Mouse (Mus musculus) limb, embryonic 15.5 days (tissue): ENCODE data around the gene Tnfsf13b. TPM values are rescaled to one million over a fixed set of nuclear protein-coding genes. Genes with fewer than 3 reads are reported as not detected.

Experiments used
- ATAC-seq: fragments of 200-750 bp; cut with Nextera tagmentation; 2 replicates; pipeline ENCODE4 v1.8.0; 2017; ENCODE audit warnings: low read depth, moderate TSS enrichment; ENCODE audit not compliant: insufficient number of reproducible peaks, low FRiP score, low TSS enrichment
- H3K27ac ChIP-seq: fragments of 300-500 bp; sonication (generic); 2 replicates; pipeline ENCODE4 v1.5.1; 2015; ENCODE audit warnings: moderate library complexity, mild to moderate bottlenecking, inconsistent platforms
- H3K27me3 ChIP-seq: fragments of 300-500 bp; sonication (generic); 2 replicates; pipeline ENCODE4 v1.6.1; 2015; ENCODE audit warnings: inconsistent platforms
- H3K36me3 ChIP-seq: fragments of 300-500 bp; sonication (generic); 2 replicates; pipeline ENCODE4 v1.6.1; 2015; ENCODE audit warnings: inconsistent platforms
- H3K4me1 ChIP-seq: fragments of 300-500 bp; sonication (generic); 2 replicates; pipeline ENCODE4 v1.6.1; 2015; ENCODE audit warnings: inconsistent platforms
- H3K4me2 ChIP-seq: fragments of 300-500 bp; sonication (generic); 2 replicates; pipeline ENCODE4 v1.6.1; 2015; ENCODE audit warnings: mild to moderate bottlenecking, inconsistent platforms
- H3K4me3 ChIP-seq: fragments of 300-500 bp; sonication (generic); 2 replicates; pipeline ENCODE4 v1.5.1; 2015; ENCODE audit warnings: mild to moderate bottlenecking, inconsistent platforms
- H3K9ac ChIP-seq: fragments of 300-500 bp; sonication (generic); 2 replicates; pipeline ENCODE4 v1.6.1; 2015; ENCODE audit warnings: inconsistent platforms
- H3K9me3 ChIP-seq: fragments of 300-500 bp; sonication (generic); 2 replicates; pipeline ENCODE4 v1.6.1; 2016; ENCODE audit warnings: inconsistent platforms
- WGBS: fragments of 180-500 bp; shearing (Covaris S2); methylation state at CpG from one replicate; pipeline ENCODE4 v1.1.7; 2015; 5-methylcytosine and 5-hydroxymethylcytosine counted together
- polyA plus RNA-seq: library from polyadenylated mRNA; unstranded; fragments of >200 nt; fragmentation: Nextera tagmentation; extraction: Ambion mirVana; gene quantifications from 2 replicates; pipeline ENCODE4 v1.2.1, GENCODE M21; 2015

The Tnfsf13b gene
- 0.71 and 0.74 TPM in 2 replicates for polyA plus RNA-seq

DNA sequence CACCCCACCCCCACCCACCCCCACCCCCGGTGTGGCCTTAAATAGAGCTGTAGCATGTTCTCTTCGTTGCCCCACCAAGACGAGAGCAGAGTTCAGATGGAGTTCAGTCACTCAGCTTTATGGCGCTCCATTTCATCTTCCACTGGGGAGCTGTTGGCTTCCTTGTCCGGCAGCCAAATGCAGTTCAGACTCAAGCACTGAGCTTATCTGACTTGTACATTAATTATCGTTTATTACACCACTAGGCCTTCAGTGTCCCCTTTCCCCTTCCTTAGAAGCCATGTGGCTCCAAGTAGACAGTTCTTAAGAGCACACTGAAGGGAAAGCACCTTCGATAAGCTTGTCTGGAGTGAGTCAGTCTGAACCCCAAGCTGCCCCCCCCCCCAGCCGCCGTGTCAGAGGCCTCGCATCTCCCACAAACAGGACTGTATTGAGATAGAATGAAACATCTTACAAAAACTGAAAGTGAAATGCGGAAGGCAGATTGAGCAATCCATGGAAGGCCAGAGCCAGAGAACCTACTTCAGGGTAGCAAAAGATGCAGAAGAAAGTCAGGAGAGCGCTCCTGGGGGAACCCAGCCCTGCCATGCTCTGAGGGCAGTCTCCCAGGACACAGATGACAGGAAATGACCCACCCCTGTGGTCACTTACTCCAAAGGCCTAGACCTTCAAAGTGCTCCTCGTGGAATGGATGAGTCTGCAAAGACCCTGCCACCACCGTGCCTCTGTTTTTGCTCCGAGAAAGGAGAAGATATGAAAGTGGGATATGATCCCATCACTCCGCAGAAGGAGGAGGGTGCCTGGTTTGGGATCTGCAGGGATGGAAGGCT, at the start of gene Tnfsf13b:
Tnfsf13b (plus strand) TSS at position 312 of the 830 bp plus-strand sequence.
- WGBS, result 52% methylated on average over 16 of the region's 16 CpGs
- Histone ChIP-seq H3K4me1 (peaks cover 12% of the 10 kb centered on the region), H3K9me3 (no peaks in the 10 kb centered on the region), H3K36me3 (no peaks in the 10 kb centered on the region), H3K9ac (no peak within 1 kb of the TSS), H3K4me2 (peak within 1 kb of the TSS; percentile 48), H3K27ac (no peak within 1 kb of the TSS), H3K4me3 (peak within 1 kb of the TSS; percentile 27), H3K27me3 (no peaks in the 10 kb centered on the region)
- no peak; the same call in 1 of the 2 replicates for ATAC-seq

GRCm38 (mm10) chr8:9958338-9958737, 47.9 kb upstream of the Tnfsf13b start:
- H3K4me2 ChIP-seq, result no peak overlapping the region
- H3K27me3 ChIP-seq, result no peaks in the 10 kb centered on the region
- H3K4me3 ChIP-seq, result no peak overlapping the region
- H3K36me3 ChIP-seq, result no peaks in the 10 kb centered on the region
- no peak overlapping the region for H3K27ac ChIP-seq
- H3K9ac ChIP-seq, result no peak overlapping the region
- no peaks in the 10 kb centered on the region for H3K4me1 ChIP-seq
- no peak for ATAC-seq
- no peaks in the 10 kb centered on the region for H3K9me3 ChIP-seq
- WGBS, result 65% methylated on average over 4 of the region's 4 CpGs

- H3K4me2 ChIP-seq, result no peak overlapping the region
- no peaks in the 10 kb centered on the region for H3K27me3 ChIP-seq
- H3K4me1 ChIP-seq, result no peaks in the 10 kb centered on the region
- H3K9ac ChIP-seq, result no peak overlapping the region
- H3K27ac ChIP-seq, result no peak overlapping the region
- no peaks in the 10 kb centered on the region for H3K9me3 ChIP-seq
- H3K4me3 ChIP-seq, result no peak overlapping the region
- no peak for ATAC-seq
- H3K36me3 ChIP-seq, result no peaks in the 10 kb centered on the region
- 85% methylated on average over 2 of the region's 2 CpGs for WGBS
These were observed 46.3 kb upstream of the Tnfsf13b start for GRCm38 (mm10) chr8:9959919-9960318.

DNA sequence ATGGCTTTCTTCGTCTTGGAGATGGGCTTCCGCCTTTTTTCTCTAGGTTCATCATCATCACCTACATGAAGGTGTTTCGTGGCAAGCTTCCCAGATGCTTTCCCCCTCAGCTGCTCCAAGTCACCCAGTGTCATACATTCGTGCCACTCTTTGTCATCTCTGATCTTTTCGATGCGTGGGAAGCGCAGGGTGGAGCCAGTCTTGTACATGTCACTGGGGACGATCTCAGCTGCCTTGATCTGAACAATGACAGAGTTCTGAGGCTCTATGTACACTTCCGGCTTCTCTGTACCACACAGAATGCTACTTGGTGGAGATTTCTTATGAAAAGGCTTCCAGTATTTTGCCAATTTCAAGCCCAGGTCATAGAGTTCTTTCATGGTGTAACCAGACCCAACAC, 34.4 kb upstream of the Tnfsf13b start:
- Histone ChIP-seq H3K36me3 (peaks cover 37% of the 10 kb centered on the region), H3K9ac (no peak overlapping the region), H3K27ac (no peak overlapping the region), H3K4me2 (no peak overlapping the region), H3K9me3 (no peaks in the 10 kb centered on the region), H3K4me1 (peaks cover 8% of the 10 kb centered on the region), H3K4me3 (no peak overlapping the region), H3K27me3 (no peaks in the 10 kb centered on the region)
- WGBS, result 93% methylated on average over 9 of the region's 9 CpGs
- ATAC-seq, result no peak

GRCm38 (mm10) chr8:9975276-9975675, 31.0 kb upstream of the Tnfsf13b start:
- H3K4me2 ChIP-seq, result peak overlapping the region; percentile 77
- no peaks in the 10 kb centered on the region for H3K27me3 ChIP-seq
- H3K9me3 ChIP-seq, result no peaks in the 10 kb centered on the region
- ATAC-seq, result no peak
- H3K27ac ChIP-seq, result no peak overlapping the region
- peaks cover 26% of the 10 kb centered on the region for H3K36me3 ChIP-seq
- 46% methylated on average over 5 of the region's 5 CpGs for WGBS
- H3K4me1 ChIP-seq, result peaks cover 30% of the 10 kb centered on the region
- H3K4me3 ChIP-seq, result peak overlapping the region; percentile 75
- no peak overlapping the region for H3K9ac ChIP-seq

- ATAC-seq, result peak; percentile 94
- no peaks in the 10 kb centered on the region for H3K9me3 ChIP-seq
- H3K9ac ChIP-seq, result peak overlapping the region; percentile 48
- peak overlapping the region; percentile 77 for H3K4me2 ChIP-seq
- peak overlapping the region; percentile 59 for H3K27ac ChIP-seq
- WGBS, result under 1% methylated on average over 47 of the region's 47 CpGs
- H3K4me1 ChIP-seq, result peaks cover 30% of the 10 kb centered on the region
- H3K4me3 ChIP-seq, result peak overlapping the region; percentile 75
- peaks cover 23% of the 10 kb centered on the region for H3K36me3 ChIP-seq
- H3K27me3 ChIP-seq, result no peaks in the 10 kb centered on the region
These were observed 30.2 kb upstream of the Tnfsf13b start for GRCm38 (mm10) chr8:9975898-9976611.

- 26% methylated on average over 15 of the region's 15 CpGs for WGBS
- H3K27me3 ChIP-seq, result no peaks in the 10 kb centered on the region
- no peaks in the 10 kb centered on the region for H3K9me3 ChIP-seq
- no peak for ATAC-seq
- peak overlapping the region; percentile 91 for H3K27ac ChIP-seq
- peaks cover 14% of the 10 kb centered on the region for H3K36me3 ChIP-seq
- peak overlapping the region; percentile 57 for H3K4me2 ChIP-seq
- peak overlapping the region; percentile 86 for H3K4me3 ChIP-seq
- H3K4me1 ChIP-seq, result peaks cover 30% of the 10 kb centered on the region
- 0 out of 2 replicates have a peak overlapping the region, but pooled peaks have one; percentile 4 for H3K9ac ChIP-seq
These were observed 29.3 kb upstream of the Tnfsf13b start for GRCm38 (mm10) chr8:9977016-9977415.

DNA sequence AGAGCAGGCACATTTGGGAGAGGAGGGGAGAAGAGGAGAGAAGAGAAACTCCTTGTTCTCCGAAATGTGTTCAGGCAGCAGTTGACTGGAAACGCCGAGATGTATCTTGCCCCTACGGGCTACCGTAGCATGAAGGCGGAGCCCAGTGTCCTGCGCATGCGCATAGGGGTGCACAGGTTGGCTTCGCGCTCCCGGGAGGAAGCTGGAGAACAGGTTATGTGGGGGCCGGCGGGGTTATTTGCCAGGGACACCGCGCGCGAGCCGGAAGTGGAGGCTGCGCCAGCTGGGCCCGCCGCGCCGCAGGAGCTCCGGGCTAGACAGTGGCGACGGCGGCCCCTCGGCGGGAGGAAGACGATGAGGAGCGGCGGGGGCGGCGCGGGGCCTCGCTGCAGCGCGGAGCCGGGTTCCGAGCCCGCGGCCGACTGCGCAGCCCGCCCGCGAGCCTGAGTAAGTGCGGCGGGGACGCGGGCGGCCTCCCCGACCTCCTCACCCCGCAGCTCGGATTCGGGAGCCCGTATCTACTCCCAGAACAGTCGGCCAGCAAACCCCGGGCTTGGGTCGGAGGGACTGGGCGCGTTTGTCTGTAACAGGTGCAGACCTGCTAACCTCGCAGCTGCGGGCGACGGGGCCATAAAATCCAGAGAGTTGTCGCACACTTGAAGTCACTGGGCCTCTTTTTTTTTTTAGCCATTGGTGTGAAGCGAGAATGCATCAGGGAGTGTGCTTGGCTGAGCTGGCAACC, 28.5 kb upstream of the Tnfsf13b start, which contains the start of the genes Lig4 and Abhd13:
Lig4 (minus strand) TSS at position 114 of the 742 bp plus-strand sequence.
Abhd13 (plus strand) TSS at position 135 of the 742 bp plus-strand sequence.
- WGBS, result under 1% methylated on average over 60 of the region's 68 CpGs
- ATAC-seq, result peak; percentile 78
- H3K9me3 ChIP-seq, result no peaks in the 10 kb centered on the region

DNA sequence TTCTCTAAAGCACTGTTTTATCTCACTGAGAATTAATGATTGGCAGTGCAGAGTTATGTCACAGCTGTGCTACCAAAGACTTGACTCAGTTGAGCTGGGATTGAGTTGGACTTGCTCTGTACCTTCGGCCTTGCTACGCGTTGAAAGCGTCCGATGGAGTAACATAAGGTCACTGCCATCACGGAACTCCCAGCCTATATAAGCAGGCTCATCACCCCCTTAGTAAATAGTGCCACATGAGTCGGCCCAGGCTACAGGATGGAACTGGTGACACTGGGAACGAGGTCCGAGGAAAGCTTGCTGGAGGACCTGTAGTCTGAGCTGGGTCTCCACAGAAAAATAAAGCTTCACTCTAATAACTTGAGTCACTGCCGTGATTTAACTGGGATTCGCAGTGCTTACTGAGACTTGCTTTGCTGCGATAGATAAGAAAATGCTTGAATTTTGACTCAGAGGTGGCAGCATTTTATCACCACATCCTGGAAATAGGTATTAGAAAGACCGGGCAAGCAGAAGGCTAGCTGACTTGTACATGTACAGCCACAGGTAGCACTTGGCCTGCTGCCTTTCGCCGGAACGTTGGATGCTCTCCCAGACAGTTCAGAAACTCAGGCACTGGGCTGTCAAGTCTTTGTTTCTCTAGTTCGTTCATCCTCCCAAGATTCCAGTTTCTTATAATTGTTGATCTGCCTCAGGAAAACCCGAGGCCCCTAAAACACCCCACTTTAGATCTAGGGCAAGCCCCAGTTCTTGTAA, 27.6 kb upstream of the Tnfsf13b start:
- Histone ChIP-seq H3K27me3 (no peaks in the 10 kb centered on the region), H3K4me3 (peak overlapping the region; percentile 86), H3K9me3 (no peaks in the 10 kb centered on the region), H3K27ac (no peak overlapping the region), H3K9ac (peak overlapping the region; percentile 85), H3K4me2 (peak overlapping the region; percentile 57), H3K4me1 (peaks cover 30% of the 10 kb centered on the region), H3K36me3 (peaks cover under 1% of the 10 kb centered on the region; the same call in 1 of the 2 replicates)
- 51% methylated on average over 18 of the region's 18 CpGs for WGBS
- ATAC-seq, result no peak

More for the DNA sequence above, 28.5 kb upstream of the Tnfsf13b start, which contains the start of the genes Lig4 and Abhd13:
- H3K4me2 ChIP-seq, result peak within 1 kb of the TSS; percentile 77
- no peaks in the 10 kb centered on the region for H3K27me3 ChIP-seq
- H3K9ac ChIP-seq, result peak within 1 kb of the TSS; percentile 85
- H3K4me1 ChIP-seq, result peaks cover 30% of the 10 kb centered on the region
- peak within 1 kb of the TSS; percentile 91 for H3K27ac ChIP-seq
- peaks cover 7% of the 10 kb centered on the region; the same call in 1 of the 2 replicates for H3K36me3 ChIP-seq
- peak within 1 kb of the TSS; percentile 86 for H3K4me3 ChIP-seq

- 90% methylated on average over 1 of the region's 1 CpGs for WGBS
- ATAC-seq, result no peak
- H3K9ac ChIP-seq, result no peak overlapping the region
- H3K36me3 ChIP-seq, result peaks cover 5% of the 10 kb centered on the region; the same call in 1 of the 2 replicates
- no peaks in the 10 kb centered on the region for H3K27me3 ChIP-seq
- H3K27ac ChIP-seq, result no peak overlapping the region
- H3K4me3 ChIP-seq, result no peak overlapping the region
- peaks cover 30% of the 10 kb centered on the region for H3K4me1 ChIP-seq
- H3K4me2 ChIP-seq, result no peak overlapping the region
- no peaks in the 10 kb centered on the region for H3K9me3 ChIP-seq
These were observed 26.5 kb upstream of the Tnfsf13b start for GRCm38 (mm10) chr8:9979746-9980145.

- no peaks in the 10 kb centered on the region for H3K9me3 ChIP-seq
- no peaks in the 10 kb centered on the region for H3K27me3 ChIP-seq
- peaks cover 27% of the 10 kb centered on the region for H3K4me1 ChIP-seq
- H3K4me3 ChIP-seq, result no peak overlapping the region
- H3K4me2 ChIP-seq, result no peak overlapping the region
- no peak overlapping the region for H3K9ac ChIP-seq
- H3K36me3 ChIP-seq, result peaks cover 5% of the 10 kb centered on the region; the same call in 1 of the 2 replicates
- ATAC-seq, result no peak
- H3K27ac ChIP-seq, result no peak overlapping the region
These were observed 26.1 kb upstream of the Tnfsf13b start for GRCm38 (mm10) chr8:9980188-9980587.
